Mouse (Mus musculus) CH12.LX (cell line): ENCODE measurements around the gene Epb41l1. TPM values are rescaled to one million over a fixed set of nuclear protein-coding genes. Genes with fewer than 3 reads are reported as not detected.

Experiments
- DNase-seq: peaks from one replicate; pipeline ENCODE4 v3.0.0-alpha.2; 2013; ENCODE audit errors: extremely low read depth
- H3K27ac ChIP-seq: 2 replicates; pipeline ENCODE4 v1.5.1; 2012; ENCODE audit warnings: low read depth, mild to moderate bottlenecking, control low read depth, moderate library complexity; ENCODE audit not compliant: insufficient read depth
- H3K27me3 ChIP-seq: replicated peaks from 2 replicates; pipeline ENCODE3; 2012; ENCODE audit warnings: inconsistent platforms
- H3K36me3 ChIP-seq, 2 experiments: replicated peaks in 1 of 2; 2 replicates each; pipeline versions ENCODE3 to v1.6.1; 2012; ENCODE audit warnings: inconsistent platforms in 1 of 2, low read length in 1 of 2, mild to moderate bottlenecking in 1 of 2, mixed read lengths in 1 of 2, moderate library complexity in 1 of 2; ENCODE audit not compliant: control insufficient read depth in 1 of 2, insufficient read depth in 1 of 2
- H3K4me1 ChIP-seq, 2 experiments: 2 replicates each; pipeline ENCODE4 v1.6.1; 2012; ENCODE audit warnings: inconsistent platforms in 1 of 2, moderate library complexity in 1 of 2; ENCODE audit not compliant: insufficient read depth in 2 of 2, control insufficient read depth in 1 of 2
- H3K4me2 ChIP-seq: 2 replicates; pipeline ENCODE4 v1.6.1; 2012; ENCODE audit warnings: low read depth, mild to moderate bottlenecking, control low read depth; ENCODE audit not compliant: poor library complexity, insufficient read depth, severe bottlenecking
- H3K4me3 ChIP-seq, 3 experiments: fragments of 150-350 bp in 1 of 3; sonication (generic) in 1 of 3; replicated peaks in 1 of 3; 2 replicates each; pipeline versions ENCODE3 to v1.5.1; 2011 to 2012; ENCODE audit warnings: low read depth in 2 of 3, low read length in 2 of 3, mild to moderate bottlenecking in 2 of 3, moderate library complexity in 2 of 3, control low read depth in 1 of 3, improper control_type of control experiment in 1 of 3, inconsistent platforms in 1 of 3, mixed read lengths in 1 of 3; ENCODE audit not compliant: poor library complexity in 1 of 3
- H3K79me2 ChIP-seq: replicated peaks from 2 replicates; pipeline ENCODE4 v1.6.1; 2012; ENCODE audit warnings: mild to moderate bottlenecking, moderate library complexity; ENCODE audit not compliant: control insufficient read depth, poor library complexity, insufficient read depth, severe bottlenecking; ENCODE audit errors: extremely low read depth
- H3K9ac ChIP-seq: 2 replicates; pipeline ENCODE4 v1.6.1; 2012; ENCODE audit warnings: low read depth, mild to moderate bottlenecking, control low read depth, moderate library complexity; ENCODE audit not compliant: insufficient read depth
- H3K9me3 ChIP-seq: replicated peaks from 2 replicates; pipeline ENCODE3; 2012; ENCODE audit warnings: low read length, inconsistent platforms, mixed read lengths
- BHLHE40 ChIP-seq: IDR thresholded peaks from 2 replicates; pipeline ENCODE4 v1.6.1; 2011; ENCODE audit warnings: mild to moderate bottlenecking, low read depth, low read length, improper control_type of control experiment
- CHD1 ChIP-seq: IDR thresholded peaks from 2 replicates; pipeline ENCODE4 v1.6.1; 2012; ENCODE audit warnings: low read depth, low read length, improper control_type of control experiment, inconsistent platforms
- CTCF ChIP-seq, 2 experiments: IDR thresholded peaks in 1 of 2; conservative IDR thresholded peaks in 1 of 2; 2 replicates each; pipeline ENCODE4 v1.5.1; 2011 to 2012; ENCODE audit warnings: low read depth in 2 of 2, low read length in 2 of 2, improper control_type of control experiment in 1 of 2, inconsistent platforms in 1 of 2, mild to moderate bottlenecking in 1 of 2, moderate library complexity in 1 of 2
- ELF1 ChIP-seq: IDR thresholded peaks from 2 replicates; pipeline ENCODE4 v1.6.1; 2014; ENCODE audit warnings: low read depth, mild to moderate bottlenecking, inconsistent platforms, low read length, improper control_type of control experiment
- EP300 ChIP-seq: IDR thresholded peaks from 2 replicates; pipeline ENCODE4 v1.6.1; 2011; ENCODE audit warnings: low read length, improper control_type of control experiment
- ETS1 ChIP-seq: conservative IDR thresholded peaks from 2 replicates; pipeline ENCODE4 v1.6.1; 2012; ENCODE audit warnings: low read depth, mild to moderate bottlenecking, inconsistent platforms, low read length, improper control_type of control experiment, moderate library complexity
- GABPA ChIP-seq: IDR thresholded peaks from 2 replicates; pipeline ENCODE4 v1.6.1; 2012; ENCODE audit warnings: low read depth, low read length, improper control_type of control experiment, inconsistent platforms; ENCODE audit not compliant: insufficient replicate concordance
- IRF4 ChIP-seq: IDR thresholded peaks from 2 replicates; pipeline ENCODE4 v1.6.1; 2014; ENCODE audit warnings: low read depth, mild to moderate bottlenecking, inconsistent platforms, low read length, improper control_type of control experiment
- JUN ChIP-seq: IDR thresholded peaks from 2 replicates; pipeline ENCODE4 v1.6.1; 2011; ENCODE audit warnings: low read depth, mild to moderate bottlenecking, low read length, improper control_type of control experiment, moderate library complexity; ENCODE audit not compliant: insufficient read depth
- JUND ChIP-seq: conservative IDR thresholded peaks from 2 replicates; pipeline ENCODE4 v1.6.1; 2011; ENCODE audit warnings: low read depth, low read length, improper control_type of control experiment
- KAT2A ChIP-seq: IDR thresholded peaks from 2 replicates; pipeline ENCODE4 v1.6.1; 2012; ENCODE audit warnings: low read length, improper control_type of control experiment, inconsistent platforms; ENCODE audit not compliant: insufficient replicate concordance
- MAFK ChIP-seq: IDR thresholded peaks from 2 replicates; pipeline ENCODE4 v1.6.1; 2011; ENCODE audit warnings: low read length, improper control_type of control experiment; ENCODE audit not compliant: insufficient replicate concordance
- MAX ChIP-seq: IDR thresholded peaks from 2 replicates; pipeline ENCODE4 v1.6.1; 2011; ENCODE audit warnings: low read length, improper control_type of control experiment
- MAZ ChIP-seq: IDR thresholded peaks from 2 replicates; pipeline ENCODE4 v1.6.1; 2012; ENCODE audit warnings: low read depth, mild to moderate bottlenecking, inconsistent platforms, low read length, improper control_type of control experiment, moderate library complexity
- MEF2A ChIP-seq: IDR thresholded peaks from 2 replicates; pipeline ENCODE4 v1.6.1; 2014; ENCODE audit warnings: low read depth, mild to moderate bottlenecking, inconsistent platforms, low read length, improper control_type of control experiment, borderline replicate concordance
- MXI1 ChIP-seq: IDR thresholded peaks from 2 replicates; pipeline ENCODE4 v1.6.1; 2011; ENCODE audit warnings: mild to moderate bottlenecking, low read depth, low read length, improper control_type of control experiment
- MYC ChIP-seq: IDR thresholded peaks from 2 replicates; pipeline ENCODE4 v1.6.1; 2011; ENCODE audit warnings: low read depth, mild to moderate bottlenecking, improper control_type of control experiment, low read length
- NELFE ChIP-seq: IDR thresholded peaks from 2 replicates; pipeline ENCODE4 v1.6.1; 2011; ENCODE audit warnings: low read depth, low read length, improper control_type of control experiment
- NRF1 ChIP-seq: IDR thresholded peaks from 2 replicates; pipeline ENCODE4 v1.6.1; 2014; ENCODE audit warnings: low read depth, mild to moderate bottlenecking, inconsistent platforms, low read length, improper control_type of control experiment, moderate library complexity
- PAX5 ChIP-seq: IDR thresholded peaks from 2 replicates; pipeline ENCODE4 v1.6.1; 2012; ENCODE audit warnings: low read length, inconsistent platforms, mixed read lengths
- POLR2A ChIP-seq: IDR thresholded peaks from 2 replicates; pipeline ENCODE4 v1.6.1; 2011; ENCODE audit warnings: low read depth, mild to moderate bottlenecking, improper control_type of control experiment, low read length
- POLR2AphosphoS2 ChIP-seq: IDR thresholded peaks from 2 replicates; pipeline ENCODE4 v1.6.1; 2011; ENCODE audit warnings: low read depth, low read length, improper control_type of control experiment
- SIN3A ChIP-seq: IDR thresholded peaks from 2 replicates; pipeline ENCODE4 v1.6.1; 2012; ENCODE audit warnings: low read length, improper control_type of control experiment, inconsistent platforms
- TBP ChIP-seq: conservative IDR thresholded peaks from 2 replicates; pipeline ENCODE4 v1.6.1; 2011; ENCODE audit warnings: low read depth, low read length, improper control_type of control experiment
- TCF12 ChIP-seq: IDR thresholded peaks from 2 replicates; pipeline ENCODE4 v1.6.1; 2014; ENCODE audit warnings: low read depth, mild to moderate bottlenecking, inconsistent platforms, low read length, improper control_type of control experiment
- UBTF ChIP-seq: IDR thresholded peaks from 2 replicates; pipeline ENCODE4 v1.6.1; 2012; ENCODE audit warnings: low read depth, mild to moderate bottlenecking, inconsistent platforms, low read length, improper control_type of control experiment, moderate library complexity
- USF2 ChIP-seq: conservative IDR thresholded peaks from 2 replicates; pipeline ENCODE4 v1.6.1; 2011; ENCODE audit warnings: low read depth, low read length, improper control_type of control experiment
- ZC3H11A ChIP-seq: IDR thresholded peaks from 2 replicates; pipeline ENCODE4 v1.6.1; 2012; ENCODE audit warnings: low read depth, mild to moderate bottlenecking, inconsistent platforms, low read length, improper control_type of control experiment
- ZKSCAN1 ChIP-seq: IDR thresholded peaks from 2 replicates; pipeline ENCODE4 v1.6.1; 2012; ENCODE audit warnings: low read depth, inconsistent platforms, low read length, improper control_type of control experiment, borderline replicate concordance
- ZMIZ1 ChIP-seq: IDR thresholded peaks from 2 replicates; pipeline ENCODE4 v1.6.1; 2012; ENCODE audit warnings: low read depth, mild to moderate bottlenecking, inconsistent platforms, low read length, improper control_type of control experiment
- ZNF384 ChIP-seq: IDR thresholded peaks from 2 replicates; pipeline ENCODE4 v1.6.1; 2012; ENCODE audit warnings: low read depth, low read length, improper control_type of control experiment, inconsistent platforms
- dilution Hi-C: fragments of 300-500 bp; cut with MboI; formaldehyde crosslinking; loops from 2 replicates; pipeline ENCODE4 v1.14.3; 2020; ENCODE audit warnings: low sequenced_read_pairs; ENCODE audit not compliant: extremely low pct_unique_long_range_greater_than_20kb, extremely low pct_ligation_motif_present
- in situ Hi-C: fragments of 300-500 bp; cut with MboI; formaldehyde crosslinking; loops from 3 replicates; pipeline ENCODE4 v1.14.3; 2019; ENCODE audit warnings: low sequenced_read_pairs, low pct_ligation_motif_present, low pct_unique_long_range_greater_than_20kb, mixed read lengths
- polyA plus RNA-seq: library from polyadenylated mRNA; unstranded; fragments of >175 nt; gene quantifications from 2 replicates; pipeline ENCODE4 v1.2.1, GENCODE M21; 2012; ENCODE audit warnings: low read depth; ENCODE audit not compliant: insufficient read length
- total RNA-seq, 2 experiments: library from RNA; depleted of rRNA; stranded (reverse); fragments of 300-350 nt in 1 of 2; fragments of >200 nt in 1 of 2; gene quantifications; 2 replicates each; pipeline ENCODE4 v1.2.3; 2012 to 2014

The Epb41l1 gene
- total and polyA plus RNA-seq, 3 experiments, result 0.21 TPM; not detected in 2

DNA sequence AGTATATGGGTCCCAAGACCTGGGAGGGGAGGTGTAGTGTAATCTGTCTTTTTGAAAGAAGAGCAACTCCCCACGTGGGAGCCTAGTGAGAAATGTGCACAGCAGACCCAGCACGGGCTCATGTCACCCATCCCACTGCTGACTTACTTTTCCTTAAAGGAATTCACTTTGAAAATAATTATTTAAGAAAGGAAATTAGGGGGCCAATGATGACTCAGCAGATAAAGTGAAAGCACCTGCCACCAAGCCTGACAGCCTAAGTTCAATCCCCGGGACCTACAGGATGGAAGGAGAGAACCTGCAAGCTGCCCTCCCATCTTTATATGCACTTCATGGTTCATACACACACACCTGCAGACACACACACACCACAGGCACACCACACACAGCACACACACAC lies 123.1 kb downstream of the Epb41l1 start:
- Histone ChIP-seq H3K9me3 (no peaks in the 10 kb centered on the region), H3K4me1 (peaks cover 8 to 16% of the 10 kb centered on the region in 2 experiments), H3K27me3 (peaks cover 8% of the 10 kb centered on the region), H3K4me3 (no peak overlapping the region), H3K9ac (no peak overlapping the region), H3K4me2 (no peak overlapping the region), H3K79me2 (peaks cover 13% of the 10 kb centered on the region), H3K36me3 (no peaks in the 10 kb centered on the region), H3K27ac (no peak overlapping the region)
- no peak for TF ChIP-seq ELF1
- TF ChIP-seq TBP, result no peak
- no peak for TF ChIP-seq ZMIZ1
- TF ChIP-seq GABPA, result no peak
- TF ChIP-seq MAFK, result peak; percentile 58; the same call in 1 of the 2 replicates
- in situ Hi-C loops, result no loop called here
- DNase-seq, result no peak
- dilution Hi-C loops, result no loop called here

DNA sequence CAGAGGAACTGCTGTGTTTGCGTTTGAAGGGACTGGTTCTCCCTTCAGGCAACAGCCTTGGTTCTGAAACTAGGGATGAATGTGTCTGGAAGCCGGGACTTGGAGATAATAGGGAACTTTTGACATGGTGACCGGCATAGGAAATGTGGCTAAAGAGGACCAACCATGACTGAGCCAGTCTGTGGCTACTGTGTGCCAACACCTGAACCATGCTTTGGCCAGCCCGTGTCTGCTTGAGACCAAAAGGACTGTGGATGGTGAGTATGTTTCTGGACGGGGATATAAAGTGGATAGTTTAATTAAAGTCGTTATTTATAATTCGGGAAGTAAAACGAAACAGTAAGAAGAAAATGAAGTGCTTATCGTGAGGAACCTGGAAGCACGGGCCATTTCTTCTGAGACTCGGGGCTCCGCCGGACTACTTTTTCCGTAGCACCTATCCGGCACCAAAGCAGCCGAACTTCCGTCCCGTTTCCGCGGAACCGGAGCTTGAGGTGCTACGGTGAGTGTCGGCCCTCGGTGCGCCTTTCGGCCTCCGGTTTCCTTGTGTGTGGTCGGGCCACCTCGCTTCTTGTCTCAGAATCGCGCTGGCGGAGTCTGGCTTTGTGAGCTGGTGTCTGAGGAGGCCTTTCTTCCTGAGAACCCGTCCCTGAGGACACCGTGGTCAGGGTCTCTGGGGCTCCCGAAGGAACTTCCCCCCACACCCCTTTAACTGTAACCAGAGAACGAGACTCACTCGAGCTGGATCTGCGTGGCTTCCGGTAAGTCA lies 126.6 kb downstream of the Epb41l1 start, which contains the start of gene Aar2:
Gene Aar2 (plus strand): TSS at position 462 of the 769 bp plus-strand sequence.
- peaks cover 0 to 19% of the 10 kb centered on the region in 2 experiments; a peak in 2 of 4 replicates for H3K4me1 ChIP-seq
- dilution Hi-C loops (no loop called here), in situ Hi-C loops (no loop called here)
- H3K79me2 ChIP-seq, result peaks cover 38% of the 10 kb centered on the region
- peak; percentile 78 for DNase-seq
- no peaks in the 10 kb centered on the region for H3K9me3 ChIP-seq
- H3K27me3 ChIP-seq, result no peaks in the 10 kb centered on the region
- peak within 1 kb of the TSS; percentile 55; the same call in 1 of the 2 replicates for H3K27ac ChIP-seq
- H3K9ac ChIP-seq, result peak within 1 kb of the TSS; percentile 97
- H3K36me3 ChIP-seq, result peaks cover 17 to 32% of the 10 kb centered on the region in 2 experiments
- H3K4me3 ChIP-seq, result peak within 1 kb of the TSS; percentile 86 to 95 (median 91)
- peak within 1 kb of the TSS; percentile 97 for H3K4me2 ChIP-seq
- peak; percentile 90 for TF ChIP-seq TCF12
- TF ChIP-seq POLR2AphosphoS2, result no peak
- TF ChIP-seq UBTF, result no peak
- TF ChIP-seq MAX, result no peak
- peak; percentile 63 for TF ChIP-seq NELFE
- TF ChIP-seq ZC3H11A, result no peak
- no peak; the same call in 1 of the 2 replicates for TF ChIP-seq GABPA
- TF ChIP-seq USF2, result no peak
- no peak for TF ChIP-seq MAZ
- TF ChIP-seq CHD1, result no peak
- TF ChIP-seq SIN3A, result no peak; the same call in 1 of the 2 replicates
- no peak; the same call in 1 of the 2 replicates for TF ChIP-seq MXI1
- TF ChIP-seq ZKSCAN1, result no peak
- TF ChIP-seq ETS1, result no peak
- peak; percentile 87 for TF ChIP-seq ELF1
- TF ChIP-seq POLR2A, result peak; percentile 93
- no peak for TF ChIP-seq BHLHE40
- TF ChIP-seq KAT2A, result peak; percentile 84; the same call in 1 of the 2 replicates
- no peak for TF ChIP-seq JUN
- no peak for TF ChIP-seq ZNF384
- TF ChIP-seq IRF4, result peak; percentile 63
- peak; percentile 49; the same call in 1 of the 2 replicates for TF ChIP-seq MEF2A
- no peak for TF ChIP-seq NRF1
- no peak for TF ChIP-seq PAX5
- TF ChIP-seq EP300, result no peak
- TF ChIP-seq CTCF (conservative IDR thresholded peaks at IDR 0.05 in 1 of 2, IDR thresholded peaks at IDR 0.05 in 1 of 2; ENCODE audit: low read depth in 2 of 2, low read length in 2 of 2), result no peak
- TF ChIP-seq MYC, result no peak
- TF ChIP-seq ZMIZ1, result no peak
- peak; percentile 91 for TF ChIP-seq TBP
- TF ChIP-seq JUND, result no peak
